Mouse (Mus musculus): ENCODE results near the gene Ggt1. TPM values are rescaled to one million over a fixed set of nuclear protein-coding genes. Genes with fewer than 3 reads are reported as not detected.
"Not testable (repeated sequence)": the region's sequence is repeated elsewhere in the genome, so short reads cannot be mapped to it uniquely, and the experiment has no call there.

Gene Ggt1
- polyA plus RNA-seq (2012; rRNA removed) = 370 and 634 TPM in 2 replicates

- DNase-seq (ENCODE audit: low read depth, low spot score) = no peak
- WGBS = 64% methylated on average over 10 of the region's 10 CpGs
These were observed at the start of gene Ggt1 for GRCm38 (mm10) chr10:75561071-75561654. TSS of gene Ggt1 (plus strand) at chr10:75561604.

- WGBS = 76% methylated on average over 7 of the region's 7 CpGs
These were observed 49.5 kb upstream of the Ggt1 start for GRCm38 (mm10) chr10:75511897-75512296.

GRCm38 (mm10) chr10:75512796-75513195 is 48.6 kb upstream of the Ggt1 start:
- WGBS = 38% methylated on average over 7 of the region's 7 CpGs
- DNase-seq (ENCODE audit: low read depth, low spot score) = no peak

More at GRCm38 (mm10) chr10:75511897-75512296, 49.5 kb upstream of the Ggt1 start:
- DNase-seq (ENCODE audit: low read depth, low spot score) = no peak

GRCm38 (mm10) chr10:75513306-75514067 is 47.9 kb upstream of the Ggt1 start:
- 83% methylated on average over 8 of the region's 8 CpGs for WGBS
- DNase-seq (ENCODE audit: low read depth, low spot score) = no peak

GRCm38 (mm10) chr10:75514361-75514760 is 47.0 kb upstream of the Ggt1 start:
- WGBS = 48% methylated on average over 7 of the region's 7 CpGs
- no peak for DNase-seq (ENCODE audit: low read depth, low spot score)

GRCm38 (mm10) chr10:75515216-75516037 is 46.0 kb upstream of the Ggt1 start:
- DNase-seq (ENCODE audit: low read depth, low spot score) = no peak
- WGBS = 31% methylated on average over 4 of the region's 4 CpGs

- WGBS = 10% methylated on average over 8 of the region's 8 CpGs
- DNase-seq (ENCODE audit: low read depth, low spot score) = no peak
These were observed 45.2 kb upstream of the Ggt1 start for GRCm38 (mm10) chr10:75516038-75516723.

GRCm38 (mm10) chr10:75516724-75517072 is 44.7 kb upstream of the Ggt1 start:
- DNase-seq (ENCODE audit: low read depth, low spot score) = no peak
- WGBS = under 1% methylated on average over 12 of the region's 12 CpGs

GRCm38 (mm10) chr10:75517073-75517757 is 44.2 kb upstream of the Ggt1 start, which contains the start of gene Snrpd3:
TSS of gene Snrpd3 (plus strand) at chr10:75517551.
- no peak for DNase-seq (ENCODE audit: low read depth, low spot score)
- 2% methylated on average over 48 of the region's 52 CpGs for WGBS

- under 1% methylated on average over 20 of the region's 20 CpGs for WGBS
- DNase-seq (ENCODE audit: low read depth, low spot score) = peak; percentile 92
These were observed 43.7 kb upstream of the Ggt1 start, which contains the start of gene Gucd1 for GRCm38 (mm10) chr10:75517758-75518143. TSS of gene Gucd1 (minus strand) at chr10:75517972.

- 91% methylated on average over 5 of the region's 5 CpGs for WGBS
- DNase-seq (ENCODE audit: low read depth, low spot score) = no peak
These were observed 40.8 kb upstream of the Ggt1 start for GRCm38 (mm10) chr10:75520581-75520980.

- DNase-seq (ENCODE audit: low read depth, low spot score) = no peak
- 79% methylated on average over 4 of the region's 4 CpGs for WGBS
These were observed 39.8 kb upstream of the Ggt1 start for GRCm38 (mm10) chr10:75521643-75522042.

GRCm38 (mm10) chr10:75525450-75525849 is 36.0 kb upstream of the Ggt1 start:
- not testable (repeated sequence) for DNase-seq (ENCODE audit: low read depth, low spot score)
- 91% methylated on average over 9 of the region's 9 CpGs for WGBS

GRCm38 (mm10) chr10:75530322-75530721 is 31.1 kb upstream of the Ggt1 start:
- no peak for DNase-seq (ENCODE audit: low read depth, low spot score)
- 82% methylated on average over 2 of the region's 2 CpGs for WGBS

GRCm38 (mm10) chr10:75531532-75532090 is 29.8 kb upstream of the Ggt1 start:
- 91% methylated on average over 9 of the region's 9 CpGs for WGBS
- DNase-seq (ENCODE audit: low read depth, low spot score) = no peak

- no peak for DNase-seq (ENCODE audit: low read depth, low spot score)
- 92% methylated on average over 8 of the region's 8 CpGs for WGBS
These were observed 27.2 kb upstream of the Ggt1 start for GRCm38 (mm10) chr10:75534216-75534615.

- no peak for DNase-seq (ENCODE audit: low read depth, low spot score)
- 90% methylated on average over 8 of the region's 8 CpGs for WGBS
These were observed 26.5 kb upstream of the Ggt1 start for GRCm38 (mm10) chr10:75534934-75535333.

- WGBS = 71% methylated on average over 2 of the region's 2 CpGs
- no peak for DNase-seq (ENCODE audit: low read depth, low spot score)
These were observed 26.0 kb upstream of the Ggt1 start for GRCm38 (mm10) chr10:75535423-75535822.

GRCm38 (mm10) chr10:75536123-75536522 is 25.3 kb upstream of the Ggt1 start:
- DNase-seq (ENCODE audit: low read depth, low spot score) = no peak
- 76% methylated on average over 5 of the region's 5 CpGs for WGBS

All from large intestine, adult 2 months (tissue).